Mouse (Mus musculus): ENCODE measurements around the gene Acnat1. TPM values are rescaled to one million over a fixed set of nuclear protein-coding genes. Genes with fewer than 3 reads are reported as not detected.
"Not testable (repeated sequence)": the region's sequence is repeated elsewhere in the genome, so short reads cannot be mapped to it uniquely, and the experiment has no call there.

Gene Acnat1
- total RNA-seq, 2 experiments from 2014 or later: 0.18 TPM; not detected in 1

- no peak for ATAC-seq (ENCODE audit: poor library complexity, severe bottlenecking)
These were observed 6.4 kb downstream of the Acnat1 start for GRCm38 (mm10) chr4:49467360-49467759.

GRCm38 (mm10) chr4:49456171-49456570 lies 17.5 kb downstream of the Acnat1 start:
- ATAC-seq (ENCODE audit: poor library complexity, severe bottlenecking): no peak

- ATAC-seq (ENCODE audit: poor library complexity, severe bottlenecking): no peak
These were observed 21.7 kb downstream of the Acnat1 start for GRCm38 (mm10) chr4:49451848-49452551.

- not testable (repeated sequence) for ATAC-seq (ENCODE audit: poor library complexity, severe bottlenecking)
These were observed 22.4 kb downstream of the Acnat1 start for GRCm38 (mm10) chr4:49451133-49451847.

- not testable (repeated sequence) for ATAC-seq (ENCODE audit: poor library complexity, severe bottlenecking)
These were observed 36.7 kb downstream of the Acnat1 start for GRCm38 (mm10) chr4:49436968-49437367.

GRCm38 (mm10) chr4:49410151-49410550 lies 63.6 kb downstream of the Acnat1 start:
- not testable (repeated sequence) for ATAC-seq (ENCODE audit: poor library complexity, severe bottlenecking)

- not testable (repeated sequence) for ATAC-seq (ENCODE audit: poor library complexity, severe bottlenecking)
These were observed 65.8 kb downstream of the Acnat1 start, which contains the start of gene Acnat2 for GRCm38 (mm10) chr4:49407957-49408356. TSS of gene Acnat2 (minus strand) at chr4:49408151.

Other genes starting within 250 kb of the Acnat1 start
- gene Acnat2, start 65.8 kb downstream of the Acnat1 start, total RNA-seq (2015): not detected in 2 replicates
- not detected in 2 replicates for gene Acnat2, start 65.8 kb downstream of the Acnat1 start, total RNA-seq (2017)
- gene Baat, start 32.6 kb upstream of the Acnat1 start, total RNA-seq (2015): 0.14 TPM in 1 of 2 replicates, not detected in the other
- not detected in 2 replicates for gene Baat, start 32.6 kb upstream of the Acnat1 start, total RNA-seq (2017)
- 17.6 and 21.9 TPM in 2 replicates for gene Mrpl50, start 47.2 kb upstream of the Acnat1 start, total RNA-seq (2015)
- gene Mrpl50, start 47.2 kb upstream of the Acnat1 start, total RNA-seq (2017): 13.4 and 17.7 TPM in 2 replicates
- 2.1 and 2.3 TPM in 2 replicates for gene Zfp189, start 47.3 kb upstream of the Acnat1 start, total RNA-seq (2015)
- gene Zfp189, start 47.3 kb upstream of the Acnat1 start, total RNA-seq (2017): 2.6 and 3.3 TPM in 2 replicates
- not detected in 2 replicates for gene Aldob, start 75.6 kb upstream of the Acnat1 start, total RNA-seq (2015)
- not detected in 2 replicates for gene Aldob, start 75.6 kb upstream of the Acnat1 start, total RNA-seq (2017)
- not detected in 2 replicates for gene Tmem246, start 124.0 kb upstream of the Acnat1 start, total RNA-seq (2015)
- gene Tmem246, start 124.0 kb upstream of the Acnat1 start, total RNA-seq (2017): not detected in 2 replicates
- gene Rnf20, start 158.1 kb upstream of the Acnat1 start, total RNA-seq (2015): 31.9 and 38.2 TPM in 2 replicates
- gene Rnf20, start 158.1 kb upstream of the Acnat1 start, total RNA-seq (2017): 107 and 137 TPM in 2 replicates
- gene Ppp3r2, start 208.1 kb upstream of the Acnat1 start, total RNA-seq (2015): not detected in 2 replicates
- not detected in 2 replicates for gene Ppp3r2, start 208.1 kb upstream of the Acnat1 start, total RNA-seq (2017)